Mouse (Mus musculus) spleen, adult 2 months (tissue): ENCODE results near the gene Sh3gl1. TPM values are rescaled to one million over a fixed set of nuclear protein-coding genes. Genes with fewer than 3 reads are reported as not detected.
"Not testable (repeated sequence)": the region's sequence is repeated elsewhere in the genome, so short reads cannot be mapped to it uniquely, and the experiment has no call there.

Experiments used
- DNase-seq, 2 experiments: peaks; one replicate each; pipeline versions ENCODE4 v3.0.0 to v3.0.0-alpha.2; 2012 to 2021; ENCODE audit warnings: low spot score in 2 of 2, low read depth in 1 of 2
- H3K27ac ChIP-seq: fragments of 200-500 bp; 2 replicates; pipeline ENCODE4 v1.5.1; 2012; ENCODE audit warnings: low read length, inconsistent platforms; ENCODE audit not compliant: insufficient read depth
- H3K27me3 ChIP-seq: fragments of 200-500 bp; 2 replicates; pipeline ENCODE4 v1.6.1; 2012; ENCODE audit warnings: mild to moderate bottlenecking, moderate library complexity, low read length, inconsistent platforms; ENCODE audit not compliant: control insufficient read depth, insufficient read depth
- H3K36me3 ChIP-seq: fragments of 200-500 bp; 2 replicates; pipeline ENCODE4 v1.6.1; 2012; ENCODE audit warnings: mild to moderate bottlenecking, low read length, inconsistent platforms; ENCODE audit not compliant: control insufficient read depth, insufficient read depth
- H3K4me1 ChIP-seq: fragments of 200-500 bp; 2 replicates; pipeline ENCODE4 v1.6.1; 2011; ENCODE audit warnings: inconsistent platforms; ENCODE audit not compliant: control insufficient read depth, insufficient read depth, insufficient read length
- H3K4me3 ChIP-seq: fragments of 200-500 bp; 2 replicates; pipeline ENCODE4 v1.5.1; 2011; ENCODE audit warnings: mild to moderate bottlenecking, inconsistent platforms; ENCODE audit not compliant: insufficient read depth, insufficient read length; ENCODE audit errors: extremely low read depth
- CTCF ChIP-seq: fragments of 200-500 bp; IDR thresholded peaks from 2 replicates; pipeline ENCODE4 v1.5.1; 2011; ENCODE audit warnings: mild to moderate bottlenecking, inconsistent platforms; ENCODE audit not compliant: insufficient read depth, insufficient read length, insufficient replicate concordance; ENCODE audit errors: extremely low read depth
- POLR2A ChIP-seq: fragments of 200-500 bp; IDR thresholded peaks from 2 replicates; pipeline ENCODE4 v1.6.1; 2011; ENCODE audit warnings: low read depth, low read length, inconsistent platforms
- WGBS: fragments of 180-500 bp; shearing (Covaris S2); methylation state at CpG from one replicate; pipeline ENCODE4 v1.1.7; 2018; 5-methylcytosine and 5-hydroxymethylcytosine counted together
- polyA plus RNA-seq: library from polyadenylated mRNA; depleted of rRNA; stranded (reverse); fragments of >200 nt; gene quantifications from 2 replicates; pipeline ENCODE4 v1.2.3, GENCODE M21; 2012

The Sh3gl1 gene
- polyA plus RNA-seq, 1 experiment = 72.3 TPM

DNA sequence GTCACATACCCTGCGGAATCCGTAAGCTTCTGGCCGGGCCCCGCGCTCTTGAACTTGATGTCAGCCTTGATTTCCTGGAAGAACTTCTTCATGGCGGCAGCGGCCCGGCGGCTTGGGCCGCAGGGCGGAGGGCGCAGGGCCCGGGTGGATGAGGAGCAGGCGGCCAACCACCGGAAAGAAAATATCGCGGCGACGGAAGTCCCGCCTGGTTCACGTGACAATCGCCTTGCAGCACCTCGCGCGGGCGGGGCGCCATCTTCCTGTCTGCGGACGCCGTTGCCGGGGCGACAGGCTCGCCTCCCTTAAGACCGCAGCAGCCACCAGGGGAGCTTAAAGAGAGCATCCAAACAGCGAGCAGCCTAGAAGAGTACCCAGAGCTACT, 38.4 kb upstream of the Sh3gl1 start, which contains the start of gene Ubxn6:
Ubxn6 (minus strand) TSS at position 202 of the 382 bp plus-strand sequence.
- Histone ChIP-seq H3K36me3 (peaks cover 24% of the 10 kb centered on the region), H3K27ac (peak within 1 kb of the TSS; percentile 96), H3K4me1 (peaks cover 4% of the 10 kb centered on the region), H3K27me3 (no peaks in the 10 kb centered on the region), H3K4me3 (peak within 1 kb of the TSS; percentile 77)
- peak; percentile 93 to 98 for DNase-seq
- TF ChIP-seq POLR2A = 0 out of 2 replicates have a peak, but pooled peaks have one; percentile 8
- TF ChIP-seq CTCF = 0 out of 2 replicates have a peak, but pooled peaks have one; percentile 25
- WGBS = under 1% methylated on average over 35 of the region's 35 CpGs

DNA sequence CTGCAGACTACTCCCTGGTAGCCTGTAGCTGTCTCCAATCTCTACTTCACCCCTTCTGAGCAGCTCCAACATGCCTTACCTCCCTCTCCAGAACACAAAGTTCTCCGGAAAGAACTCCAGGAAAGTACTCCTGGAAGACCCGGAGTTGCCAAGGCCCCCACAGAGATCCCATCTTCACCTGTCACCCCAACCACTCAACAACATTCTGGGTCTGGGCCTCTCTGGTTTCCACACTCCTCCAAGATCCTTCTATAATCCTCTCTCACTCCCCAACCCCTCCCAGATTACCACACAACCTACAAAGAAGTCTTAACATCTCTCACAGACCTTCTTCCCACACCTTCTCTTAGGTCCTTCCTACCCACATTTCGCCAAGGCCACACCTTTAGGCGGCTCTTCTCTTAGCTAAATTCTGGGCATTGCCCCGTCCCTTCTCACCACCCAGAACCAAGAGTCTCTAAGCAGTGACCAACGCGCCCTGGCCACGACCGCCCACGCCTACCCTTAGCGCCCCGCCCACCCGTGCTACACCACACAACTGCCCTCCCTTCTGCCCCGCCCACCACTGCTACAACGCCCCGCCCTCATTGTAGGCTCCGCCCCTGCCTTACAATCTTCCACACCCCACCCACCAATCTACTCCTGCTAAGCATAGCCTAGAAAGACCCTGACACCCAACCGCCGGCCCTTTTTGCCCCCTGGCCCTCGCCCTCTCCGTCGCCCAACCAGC, 37.8 kb upstream of the Sh3gl1 start:
- Histone ChIP-seq H3K27ac (peak overlapping the region; percentile 96), H3K4me3 (peak overlapping the region; percentile 77), H3K27me3 (no peaks in the 10 kb centered on the region), H3K4me1 (peaks cover 4% of the 10 kb centered on the region), H3K36me3 (peaks cover 28% of the 10 kb centered on the region)
- WGBS = 9% methylated on average over 22 of the region's 22 CpGs
- no peak for TF ChIP-seq POLR2A
- no peak for TF ChIP-seq CTCF
- peak; percentile 70 to 75 for DNase-seq

GRCm38 (mm10) chr17:56072243-56072642, 35.8 kb upstream of the Sh3gl1 start:
- 94% methylated on average over 5 of the region's 5 CpGs for WGBS
- no peak overlapping the region for H3K4me3 ChIP-seq
- DNase-seq = no peak
- H3K4me1 ChIP-seq = peaks cover 4% of the 10 kb centered on the region
- TF ChIP-seq POLR2A (no peak), CTCF (no peak)
- peaks cover 41% of the 10 kb centered on the region for H3K36me3 ChIP-seq
- no peak overlapping the region for H3K27ac ChIP-seq
- H3K27me3 ChIP-seq = no peaks in the 10 kb centered on the region

DNA sequence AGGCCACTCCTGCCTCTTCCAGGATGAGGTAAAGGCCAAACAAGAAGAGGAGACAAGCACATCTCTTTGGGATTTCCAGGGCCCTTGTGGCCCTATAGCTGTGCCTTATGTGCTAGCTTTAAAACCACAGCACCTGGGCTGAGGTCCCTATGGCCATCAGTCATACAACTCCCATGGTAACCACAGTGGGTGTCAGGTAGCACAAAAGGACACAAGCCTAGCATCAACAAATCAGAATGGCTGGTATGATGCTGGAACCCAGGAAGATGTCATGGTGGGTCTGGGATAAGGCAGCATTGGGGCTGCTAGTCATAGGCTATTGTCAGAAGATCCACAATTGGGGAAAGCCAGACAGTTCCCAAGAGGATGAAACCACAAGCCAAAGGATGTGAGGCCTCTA, 34.7 kb upstream of the Sh3gl1 start:
- H3K36me3 ChIP-seq = peaks cover 43% of the 10 kb centered on the region

DNA sequence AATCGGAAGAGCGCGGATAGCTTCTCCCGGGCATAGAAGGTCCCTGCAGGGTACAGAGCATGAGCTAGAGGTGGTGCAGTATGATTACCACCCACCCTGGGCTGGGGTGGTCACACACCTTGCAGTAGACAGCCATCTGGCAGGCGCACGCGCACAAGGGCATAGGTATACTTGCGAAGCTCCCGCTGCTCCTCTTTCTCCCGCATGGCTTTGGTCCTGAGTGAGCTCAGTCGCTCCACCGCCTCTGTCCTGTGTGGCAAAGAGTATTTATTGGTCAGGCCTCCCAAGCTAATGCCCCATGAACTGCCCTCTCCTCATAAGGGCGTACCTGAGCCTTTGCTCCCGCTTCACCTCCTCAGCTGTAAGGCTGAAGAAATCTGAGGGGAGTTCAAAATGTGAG, 32.6 kb upstream of the Sh3gl1 start:
- Histone ChIP-seq H3K36me3 (peaks cover 43% of the 10 kb centered on the region), H3K27ac (no peak overlapping the region), H3K4me3 (no peak overlapping the region), H3K4me1 (no peaks in the 10 kb centered on the region), H3K27me3 (no peaks in the 10 kb centered on the region)
- 96% methylated on average over 14 of the region's 14 CpGs for WGBS
- TF ChIP-seq POLR2A (no peak), CTCF (no peak)
- no peak for DNase-seq

More for the DNA sequence above, 34.7 kb upstream of the Sh3gl1 start:
- no peak overlapping the region for H3K4me3 ChIP-seq
- no peak for TF ChIP-seq CTCF
- no peak for TF ChIP-seq POLR2A
- DNase-seq = no peak
- no peaks in the 10 kb centered on the region for H3K27me3 ChIP-seq
- peaks cover 4% of the 10 kb centered on the region for H3K4me1 ChIP-seq
- no peak overlapping the region for H3K27ac ChIP-seq

DNA sequence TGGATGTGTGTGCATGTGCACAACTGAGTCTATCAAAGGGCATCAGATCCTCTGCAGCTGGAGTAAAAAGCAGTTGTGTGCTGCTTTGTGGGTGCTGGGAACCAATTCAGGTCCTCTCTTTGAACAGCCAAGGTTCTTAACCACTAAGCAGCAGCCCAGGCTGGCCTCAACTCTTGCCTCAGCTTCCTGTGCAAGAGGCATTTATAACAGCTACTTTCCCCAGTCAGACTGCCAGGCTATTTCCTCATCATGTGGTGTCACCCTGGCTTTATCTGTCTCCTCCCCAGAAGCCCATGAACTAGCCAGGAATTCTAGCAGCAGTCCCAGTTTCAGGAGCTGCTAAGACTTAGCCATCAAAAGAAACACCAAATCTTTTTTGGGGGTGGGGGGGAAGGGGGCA, 30.0 kb upstream of the Sh3gl1 start:
- Histone ChIP-seq H3K36me3 (peaks cover 37% of the 10 kb centered on the region), H3K4me1 (no peaks in the 10 kb centered on the region), H3K27ac (no peak overlapping the region), H3K27me3 (no peaks in the 10 kb centered on the region), H3K4me3 (no peak overlapping the region)
- no peak for DNase-seq
- TF ChIP-seq POLR2A = no peak
- no peak for TF ChIP-seq CTCF

GRCm38 (mm10) chr17:56065715-56066114, 29.3 kb upstream of the Sh3gl1 start:
- H3K27me3 ChIP-seq, DNase-seq, H3K4me1 ChIP-seq, H3K27ac ChIP-seq, H3K4me3 ChIP-seq: not testable (repeated sequence)
- WGBS = 90% methylated on average over 6 of the region's 6 CpGs
- peaks cover 30% of the 10 kb centered on the region for H3K36me3 ChIP-seq
